Mouse (Mus musculus) liver, adult 2 months (tissue): ENCODE data around the gene Cfap77.

Experiments used
- CTCF ChIP-seq: fragments of 200-500 bp; IDR thresholded peaks from 2 replicates; pipeline ENCODE4 v1.5.1; 2011; ENCODE audit warnings: low read depth, low read length, control low read depth
- POLR2A ChIP-seq: fragments of 200-500 bp; IDR thresholded peaks from 2 replicates; pipeline ENCODE4 v1.6.1; 2011; ENCODE audit warnings: low read length, control low read depth; ENCODE audit not compliant: insufficient read depth; ENCODE audit errors: extremely low read depth

GRCm38 (mm10) chr2:29023001-29023400 is 31.9 kb downstream of the Cfap77 start:
- TF ChIP-seq POLR2A, result no peak
- no peak for TF ChIP-seq CTCF
